Mouse (Mus musculus) lung, postnatal 0 days (tissue): ENCODE data around the gene Gm20708.

ENCODE experiments used
- CTCF ChIP-seq: IDR thresholded peaks from 2 replicates; pipeline ENCODE4 v1.5.1; 2016; ENCODE audit warnings: antibody characterized with exemption, mild to moderate bottlenecking
- EP300 ChIP-seq: IDR thresholded peaks from 2 replicates; pipeline ENCODE4 v1.6.1; 2016; ENCODE audit warnings: antibody characterized with exemption, mild to moderate bottlenecking, control low read depth

- no peak for TF ChIP-seq CTCF
- no peak for TF ChIP-seq EP300
Observed at GRCm38 (mm10) chr11:117848271-117848984, 39.0 kb downstream of the Gm20708 start.
